Mouse (Mus musculus) heart, postnatal 0 days (tissue): Measurements from ENCODE around the gene Ifna1. TPM values are rescaled to one million over a fixed set of nuclear protein-coding genes. Genes with fewer than 3 reads are reported as not detected.

Experiments
- ATAC-seq: fragments of 200-750 bp; cut with Nextera tagmentation; 2 replicates; pipeline ENCODE4 v1.8.0; 2017; ENCODE audit warnings: low read depth, moderate number of reproducible peaks, moderate library complexity; ENCODE audit not compliant: insufficient read depth
- DNase-seq: peaks from one replicate; pipeline ENCODE4 v3.0.0-alpha.2; 2016; ENCODE audit warnings: low spot score
- H3K27ac ChIP-seq: fragments of 300-500 bp; sonication (generic); 2 replicates; pipeline ENCODE4 v1.5.1; 2014; ENCODE audit warnings: low read depth, mild to moderate bottlenecking
- H3K27me3 ChIP-seq: fragments of 300-500 bp; sonication (generic); 2 replicates; pipeline ENCODE4 v1.6.1; 2014; ENCODE audit warnings: low read length, mixed read lengths; ENCODE audit not compliant: control insufficient read depth, insufficient read depth
- H3K36me3 ChIP-seq: fragments of 300-500 bp; sonication (generic); replicated peaks from 2 replicates; pipeline ENCODE4 v1.6.1; 2014; ENCODE audit warnings: low read length, mixed read lengths; ENCODE audit not compliant: control insufficient read depth, insufficient read depth
- H3K4me1 ChIP-seq: fragments of 300-500 bp; sonication (generic); 2 replicates; pipeline ENCODE4 v1.6.1; 2014; ENCODE audit warnings: antibody characterized with exemption; ENCODE audit not compliant: control insufficient read depth, insufficient read depth
- H3K4me2 ChIP-seq: fragments of 300-500 bp; sonication (generic); 2 replicates; pipeline ENCODE4 v1.6.1; 2014; ENCODE audit warnings: low read depth, mild to moderate bottlenecking, low read length, moderate library complexity
- H3K4me3 ChIP-seq: fragments of 300-500 bp; sonication (generic); 2 replicates; pipeline ENCODE4 v1.5.1; 2014; ENCODE audit warnings: low read depth, low read length
- H3K9ac ChIP-seq: fragments of 300-500 bp; sonication (generic); replicated peaks from 2 replicates; pipeline ENCODE4 v1.6.1; 2014; ENCODE audit warnings: low read depth, low read length, mixed read lengths
- H3K9me3 ChIP-seq: fragments of 300-500 bp; sonication (generic); replicated peaks from 2 replicates; pipeline ENCODE4 v1.6.1; 2016; ENCODE audit warnings: low read length; ENCODE audit not compliant: control insufficient read depth
- CTCF ChIP-seq: IDR thresholded peaks from 2 replicates; pipeline ENCODE4 v1.5.1; 2016; ENCODE audit warnings: antibody characterized with exemption, control low read depth, low read depth
- EP300 ChIP-seq: IDR thresholded peaks from 2 replicates; pipeline ENCODE4 v1.6.1; 2016; ENCODE audit warnings: antibody characterized with exemption, low read depth
- WGBS: fragments of 180-500 bp; shearing (Covaris S2); extraction: QIAGEN DNeasy Blood & Tissue Kit; methylation state at CpG from one replicate; pipeline ENCODE4 v1.1.7; 2014; 5-methylcytosine and 5-hydroxymethylcytosine counted together
- polyA plus RNA-seq: library from polyadenylated mRNA; unstranded; fragments of >200 nt; fragmentation: Nextera tagmentation; extraction: Ambion mirVana; gene quantifications from 2 replicates; pipeline ENCODE4 v1.2.1, GENCODE M21; 2015
- total RNA-seq: library from RNA; depleted of rRNA; stranded (reverse); fragments of >200 nt; gene quantifications from 2 replicates; pipeline ENCODE4 v1.2.3, GENCODE M21; 2014; ENCODE audit warnings: low replicate concordance; rRNA removed

Ifna1 gene
- total and polyA plus RNA-seq, 2 experiments from 2014 or later: not detected

DNA sequence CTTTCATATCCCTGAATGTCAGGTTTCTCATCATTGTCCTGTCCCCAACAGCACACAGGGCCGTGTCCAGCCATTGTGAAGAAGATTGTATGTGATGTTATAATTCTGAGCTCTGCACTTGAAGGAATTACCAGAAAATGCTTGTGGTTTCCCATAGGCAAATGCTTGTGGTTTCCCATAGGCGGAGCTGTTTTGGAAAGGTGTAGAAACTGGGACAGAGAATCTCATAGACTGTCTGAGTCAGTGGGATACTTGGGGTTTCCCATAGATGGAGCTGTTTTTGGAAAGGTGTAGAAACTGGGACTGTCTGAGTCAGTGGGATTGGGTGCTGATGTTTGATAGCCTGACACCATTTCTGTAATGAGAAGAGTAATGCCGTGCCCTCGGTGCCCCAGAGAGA is 26.6 kb downstream of the Ifna1 start:
- H3K27me3 ChIP-seq: no peaks in the 10 kb centered on the region
- no peak overlapping the region for H3K4me2 ChIP-seq
- H3K27ac ChIP-seq: no peak overlapping the region
- H3K4me3 ChIP-seq: no peak overlapping the region
- H3K9me3 ChIP-seq: no peaks in the 10 kb centered on the region
- no peaks in the 10 kb centered on the region for H3K36me3 ChIP-seq
- DNase-seq: no peak
- TF ChIP-seq EP300: no peak
- WGBS: 79% methylated on average over 4 of the region's 4 CpGs
- no peak overlapping the region for H3K9ac ChIP-seq
- no peaks in the 10 kb centered on the region for H3K4me1 ChIP-seq
- no peak for ATAC-seq

DNA sequence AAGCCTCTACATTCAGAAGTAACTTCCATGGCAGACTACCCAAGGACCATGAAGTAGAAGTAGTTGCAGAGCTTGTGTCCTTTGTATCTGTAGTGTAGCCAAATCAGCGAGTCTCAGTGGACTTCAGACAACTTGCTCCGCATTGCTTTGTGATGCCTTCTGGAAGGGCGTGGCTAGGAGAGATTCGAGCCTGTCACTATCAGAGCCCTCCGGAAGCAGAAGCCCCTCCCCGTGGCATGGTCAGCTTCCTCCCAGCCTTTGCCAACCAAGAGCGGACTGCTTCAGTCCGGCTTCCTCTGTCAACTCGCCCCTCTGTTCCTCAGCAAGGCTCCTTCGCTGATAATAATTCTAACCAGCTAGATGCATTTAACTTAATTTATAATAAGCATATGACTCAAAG is 28.4 kb downstream of the Ifna1 start:
- ATAC-seq (no peak), DNase-seq (peak; percentile 6)
- Histone ChIP-seq H3K4me2 (no peak overlapping the region), H3K9ac (no peak overlapping the region), H3K4me1 (no peaks in the 10 kb centered on the region), H3K27me3 (no peaks in the 10 kb centered on the region), H3K4me3 (no peak overlapping the region), H3K27ac (no peak overlapping the region), H3K9me3 (no peaks in the 10 kb centered on the region), H3K36me3 (no peaks in the 10 kb centered on the region)
- 28% methylated on average over 10 of the region's 10 CpGs for WGBS
- TF ChIP-seq CTCF (no peak), EP300 (no peak)

- H3K27ac ChIP-seq: no peak overlapping the region
- H3K4me2 ChIP-seq: no peak overlapping the region
- no peak overlapping the region for H3K9ac ChIP-seq
- H3K9me3 ChIP-seq: no peaks in the 10 kb centered on the region
- 70% methylated on average over 4 of the region's 4 CpGs for WGBS
- DNase-seq: no peak
- no peak for ATAC-seq
- no peak for TF ChIP-seq CTCF
- TF ChIP-seq EP300: no peak
- H3K27me3 ChIP-seq: no peaks in the 10 kb centered on the region
- H3K4me1 ChIP-seq: no peaks in the 10 kb centered on the region
- H3K36me3 ChIP-seq: no peaks in the 10 kb centered on the region
- no peak overlapping the region for H3K4me3 ChIP-seq
Measured at GRCm38 (mm10) chr4:88878772-88879171, 28.9 kb downstream of the Ifna1 start.

DNA sequence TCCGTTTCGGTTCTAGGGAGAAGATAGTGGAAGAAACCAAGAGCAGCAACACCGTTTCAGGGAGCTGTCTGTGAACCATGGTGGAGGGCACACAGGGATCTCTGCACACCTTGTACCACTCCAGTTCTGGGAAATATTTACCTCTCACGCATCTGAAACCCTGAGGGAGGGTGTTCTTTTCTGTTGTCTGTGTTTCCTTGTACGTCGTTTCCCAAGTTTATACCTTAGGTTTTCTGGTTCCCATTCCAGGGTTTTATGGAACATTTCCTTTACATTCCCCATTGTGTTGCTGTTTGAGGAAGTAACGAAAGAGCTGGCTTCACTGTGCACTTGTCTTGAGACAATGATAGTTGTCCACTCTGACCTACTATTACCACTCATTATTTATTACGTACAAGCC is 30.2 kb downstream of the Ifna1 start, which contains the start of gene Ifne:
Gene Ifne, minus strand, starts transcription at position 101 of the 400 bp plus-strand sequence.
- ATAC-seq (no peak), DNase-seq (no peak)
- H3K4me3 ChIP-seq: no peak within 1 kb of the TSS
- no peak within 1 kb of the TSS for H3K9ac ChIP-seq
- H3K4me2 ChIP-seq: no peak within 1 kb of the TSS
- 72% methylated on average over 8 of the region's 8 CpGs for WGBS
- no peaks in the 10 kb centered on the region for H3K4me1 ChIP-seq
- H3K27ac ChIP-seq: no peak within 1 kb of the TSS
- no peaks in the 10 kb centered on the region for H3K36me3 ChIP-seq
- H3K27me3 ChIP-seq: no peaks in the 10 kb centered on the region
- TF ChIP-seq CTCF (no peak), EP300 (no peak)
- no peaks in the 10 kb centered on the region for H3K9me3 ChIP-seq

GRCm38 (mm10) chr4:88888236-88888635 is 38.3 kb downstream of the Ifna1 start:
- no peak overlapping the region for H3K4me2 ChIP-seq
- H3K4me1 ChIP-seq: no peaks in the 10 kb centered on the region
- H3K36me3 ChIP-seq: no peaks in the 10 kb centered on the region
- no peaks in the 10 kb centered on the region for H3K27me3 ChIP-seq
- H3K4me3 ChIP-seq: no peak overlapping the region
- DNase-seq (no peak), ATAC-seq (no peak)
- TF ChIP-seq CTCF (no peak), EP300 (no peak)
- H3K9me3 ChIP-seq: no peaks in the 10 kb centered on the region
- H3K9ac ChIP-seq: no peak overlapping the region
- H3K27ac ChIP-seq: no peak overlapping the region

DNA sequence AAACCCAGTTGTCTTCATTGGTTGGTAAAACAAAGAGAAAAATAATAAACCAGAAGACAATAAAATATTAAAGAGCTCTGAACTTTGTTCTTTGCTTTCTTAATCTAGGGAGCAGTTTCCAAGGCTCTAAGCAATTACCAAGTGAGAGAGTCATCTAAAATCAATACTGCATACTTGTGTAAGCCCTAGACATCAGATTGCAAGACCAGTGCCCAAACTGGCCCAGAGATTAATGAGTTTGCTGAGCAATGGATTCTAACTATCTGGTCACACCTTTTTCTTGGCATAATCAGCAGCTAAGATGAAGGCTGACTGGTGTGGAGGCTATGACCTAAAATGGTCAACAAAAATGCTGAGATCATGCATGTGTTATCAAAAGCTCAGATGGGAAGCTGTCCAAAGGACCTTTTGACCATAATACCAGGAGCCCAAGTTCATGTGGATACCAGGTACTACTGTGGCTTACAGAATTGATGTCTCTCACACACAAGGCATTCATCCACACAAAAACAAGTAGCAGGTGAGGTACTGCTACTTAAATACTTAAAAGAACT is 43.4 kb downstream of the Ifna1 start:
- no peak overlapping the region for H3K9ac ChIP-seq
- H3K4me2 ChIP-seq: no peak overlapping the region
- no peak overlapping the region for H3K27ac ChIP-seq
- no peaks in the 10 kb centered on the region for H3K9me3 ChIP-seq
- no peaks in the 10 kb centered on the region for H3K36me3 ChIP-seq
- H3K4me3 ChIP-seq: no peak overlapping the region
- DNase-seq (no peak), ATAC-seq (no peak)
- H3K4me1 ChIP-seq: no peaks in the 10 kb centered on the region
- H3K27me3 ChIP-seq: no peaks in the 10 kb centered on the region
- TF ChIP-seq EP300 (no peak), CTCF (no peak)

Other genes starting within 250 kb of the Ifna1 start
- not detected in 2 replicates for gene Ifna12, start 246.7 kb upstream of the Ifna1 start, total RNA-seq
- gene Ifna12, start 246.7 kb upstream of the Ifna1 start, polyA plus RNA-seq: not detected in 2 replicates
- gene C87499, start 215.7 kb upstream of the Ifna1 start, total RNA-seq: not detected in 2 replicates
- not detected in 2 replicates for gene C87499, start 215.7 kb upstream of the Ifna1 start, polyA plus RNA-seq
- not detected in 2 replicates for gene Ifna13, start 205.6 kb upstream of the Ifna1 start, total RNA-seq
- gene Ifna13, start 205.6 kb upstream of the Ifna1 start, polyA plus RNA-seq: not detected in 2 replicates
- not detected in 2 replicates for gene Ifna16, start 173.2 kb upstream of the Ifna1 start, total RNA-seq
- not detected in 2 replicates for gene Ifna16, start 173.2 kb upstream of the Ifna1 start, polyA plus RNA-seq
- gene Ifna2, start 166.2 kb upstream of the Ifna1 start, total RNA-seq: not detected in 2 replicates
- gene Ifna2, start 166.2 kb upstream of the Ifna1 start, polyA plus RNA-seq: not detected in 2 replicates
- not detected in 2 replicates for gene Ifnab, start 158.7 kb upstream of the Ifna1 start, total RNA-seq
- gene Ifnab, start 158.7 kb upstream of the Ifna1 start, polyA plus RNA-seq: not detected in 2 replicates
- 0.69 and 0.81 TPM in 2 replicates for gene Gm26566, start 128.3 kb upstream of the Ifna1 start, total RNA-seq
- 0.52 and 0.66 TPM in 2 replicates for gene Gm26566, start 128.3 kb upstream of the Ifna1 start, polyA plus RNA-seq
- gene Klhl9, start 127.6 kb upstream of the Ifna1 start, total RNA-seq: 115 and 134 TPM in 2 replicates
- gene Klhl9, start 127.6 kb upstream of the Ifna1 start, polyA plus RNA-seq: 65.9 and 66.7 TPM in 2 replicates
- not detected in 2 replicates for gene Gm13271, start 95.2 kb upstream of the Ifna1 start, total RNA-seq
- not detected in 2 replicates for gene Gm13271, start 95.2 kb upstream of the Ifna1 start, polyA plus RNA-seq
- not detected in 2 replicates for gene Gm13283, start 90.0 kb upstream of the Ifna1 start, total RNA-seq
- gene Gm13283, start 90.0 kb upstream of the Ifna1 start, polyA plus RNA-seq: 0.25 and 0.46 TPM in 2 replicates
- gene Gm13290, start 76.3 kb upstream of the Ifna1 start, total RNA-seq: not detected in 2 replicates
- gene Gm13290, start 76.3 kb upstream of the Ifna1 start, polyA plus RNA-seq: 0.20 TPM in 1 of 2 replicates, not detected in the other
- not detected in 2 replicates for gene Gm13289, start 73.2 kb upstream of the Ifna1 start, total RNA-seq
- not detected in 2 replicates for gene Gm13289, start 73.2 kb upstream of the Ifna1 start, polyA plus RNA-seq
- not detected in 2 replicates for gene Gm13272, start 70.2 kb upstream of the Ifna1 start, total RNA-seq
- not detected in 2 replicates for gene Gm13272, start 70.2 kb upstream of the Ifna1 start, polyA plus RNA-seq
- not detected in 2 replicates for gene Ifnz, start 68.0 kb upstream of the Ifna1 start, total RNA-seq
- gene Ifnz, start 68.0 kb upstream of the Ifna1 start, polyA plus RNA-seq: 0.22 and 0.41 TPM in 2 replicates
- not detected in 2 replicates for gene Gm13276, start 64.4 kb upstream of the Ifna1 start, total RNA-seq
- gene Gm13276, start 64.4 kb upstream of the Ifna1 start, polyA plus RNA-seq: not detected in 2 replicates
- not detected in 2 replicates for gene Gm13277, start 61.5 kb upstream of the Ifna1 start, total RNA-seq
- not detected in 2 replicates for gene Gm13277, start 61.5 kb upstream of the Ifna1 start, polyA plus RNA-seq
- gene Gm13278, start 58.5 kb upstream of the Ifna1 start, total RNA-seq: not detected in 2 replicates
- not detected in 2 replicates for gene Gm13278, start 58.5 kb upstream of the Ifna1 start, polyA plus RNA-seq
- gene Gm13275, start 55.6 kb upstream of the Ifna1 start, total RNA-seq: not detected in 2 replicates
- gene Gm13275, start 55.6 kb upstream of the Ifna1 start, polyA plus RNA-seq: not detected in 2 replicates
- not detected in 2 replicates for gene Gm13279, start 52.7 kb upstream of the Ifna1 start, total RNA-seq
- gene Gm13279, start 52.7 kb upstream of the Ifna1 start, polyA plus RNA-seq: not detected in 2 replicates
- gene Gm13285, start 50.4 kb upstream of the Ifna1 start, total RNA-seq: 0.50 and 0.66 TPM in 2 replicates
- gene Gm13285, start 50.4 kb upstream of the Ifna1 start, polyA plus RNA-seq: 0.78 and 0.85 TPM in 2 replicates
- gene Gm13287, start 46.8 kb upstream of the Ifna1 start, total RNA-seq: not detected in 2 replicates
- not detected in 2 replicates for gene Gm13287, start 46.8 kb upstream of the Ifna1 start, polyA plus RNA-seq
- not detected in 2 replicates for gene Gm13288, start 44.6 kb upstream of the Ifna1 start, total RNA-seq
- gene Gm13288, start 44.6 kb upstream of the Ifna1 start, polyA plus RNA-seq: not detected in 2 replicates
- gene Ifna7, start 33.9 kb upstream of the Ifna1 start, total RNA-seq: not detected in 2 replicates
- not detected in 2 replicates for gene Ifna7, start 33.9 kb upstream of the Ifna1 start, polyA plus RNA-seq
- gene Ifna11, start 30.1 kb upstream of the Ifna1 start, total RNA-seq: not detected in 2 replicates
- gene Ifna11, start 30.1 kb upstream of the Ifna1 start, polyA plus RNA-seq: not detected in 2 replicates
- not detected in 2 replicates for gene Ifna6, start 22.7 kb upstream of the Ifna1 start, total RNA-seq
- not detected in 2 replicates for gene Ifna6, start 22.7 kb upstream of the Ifna1 start, polyA plus RNA-seq
- not detected in 2 replicates for gene Ifna5, start 14.6 kb upstream of the Ifna1 start, total RNA-seq
- not detected in 2 replicates for gene Ifna5, start 14.6 kb upstream of the Ifna1 start, polyA plus RNA-seq
- gene Ifna4, start 8.2 kb upstream of the Ifna1 start, total RNA-seq: not detected in 2 replicates
- gene Ifna4, start 8.2 kb upstream of the Ifna1 start, polyA plus RNA-seq: not detected in 2 replicates
- not detected in 2 replicates for gene Ifne, start 30.1 kb downstream of the Ifna1 start, total RNA-seq
- not detected in 2 replicates for gene Ifne, start 30.1 kb downstream of the Ifna1 start, polyA plus RNA-seq